In the genomic region with DNA sequence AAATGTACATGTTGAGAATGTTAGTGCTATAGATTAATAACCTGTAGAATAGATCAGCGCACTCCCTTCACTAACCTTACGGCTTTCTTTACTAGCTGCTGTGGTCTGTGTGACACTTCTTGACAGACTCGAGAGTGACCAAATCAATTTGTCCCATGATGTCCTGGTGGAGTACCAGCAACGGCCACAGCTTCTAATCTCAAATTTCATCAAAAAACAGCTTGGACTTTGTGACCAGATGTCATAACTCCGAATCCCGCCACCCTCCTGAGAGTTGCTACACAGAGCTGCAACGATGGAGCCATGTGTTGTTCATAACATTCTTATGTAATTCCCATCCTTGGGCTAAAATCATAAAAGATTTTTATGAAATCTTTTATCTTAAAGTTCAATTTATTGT, we compare ENCODE assay signal across 25 mouse cellular contexts.
DNase-seq lines count a peak whose midpoint lies in the region; ATAC-seq and TF ChIP-seq lines count a peak whose summit lies in the region.
"Had no signal": no experiment of that assay in that cellular context is flagged by ENCODE, and none has a peak within 500 bp of the region (broad histone marks: within the 10 kb centered on the region; RNA-seq: fewer than 3 reads in every experiment).

No protein-coding gene starts in this region.

- no peak overlapping the region for H3K9ac ChIP-seq in forebrain, embryonic 14.5 days (ENCODE audit: low read length)
- no peak overlapping the region for H3K9ac ChIP-seq in liver, postnatal 0 days (replicated peaks)
- no peak overlapping the region for H3K9ac ChIP-seq in liver, embryonic 12.5 days
- H3K9ac ChIP-seq in midbrain, embryonic 11.5 days (ENCODE audit: low read length), result no peak overlapping the region
- H3K9ac ChIP-seq: embryonic facial prominence, embryonic 13.5 days; embryonic facial prominence, embryonic 15.5 days; forebrain, embryonic 13.5 days had no signal

- H3K27ac ChIP-seq in forebrain, embryonic 14.5 days (ENCODE audit: low read depth, low read length), result no peak overlapping the region
- no peak overlapping the region for H3K27ac ChIP-seq in forebrain, embryonic 10.5 days
- no peak overlapping the region for H3K27ac ChIP-seq in liver, postnatal 0 days (ENCODE audit: low read depth)
- no peak overlapping the region for H3K27ac ChIP-seq in liver, embryonic 12.5 days
- no peak overlapping the region for H3K27ac ChIP-seq in midbrain, embryonic 11.5 days (ENCODE audit: low read depth, low read length)
- no peak overlapping the region for H3K27ac ChIP-seq in midbrain, embryonic 10.5 days (replicated peaks)
- H3K27ac ChIP-seq: embryonic facial prominence, embryonic 13.5 days; embryonic facial prominence, embryonic 15.5 days; forebrain, embryonic 13.5 days had no signal

- TF ChIP-seq EP300 in liver, postnatal 0 days (IDR thresholded peaks at IDR 0.05; ENCODE audit: low read depth), result 0 out of 2 replicates have a peak, but pooled peaks have one; percentile 11

- peaks cover 6% of the 10 kb centered on the region; the same call in 1 of the 2 replicates for H3K4me1 ChIP-seq in forebrain, embryonic 14.5 days (ENCODE audit: control insufficient read depth, insufficient read depth, low read length)
- H3K4me1 ChIP-seq in forebrain, embryonic 10.5 days, result peaks cover 15% of the 10 kb centered on the region
- H3K4me1 ChIP-seq in liver, postnatal 0 days (ENCODE audit: insufficient read depth), result no peaks in the 10 kb centered on the region
- no peaks in the 10 kb centered on the region for H3K4me1 ChIP-seq in liver, embryonic 12.5 days
- H3K4me1 ChIP-seq in midbrain, embryonic 11.5 days (ENCODE audit: control insufficient read depth, insufficient read depth, low read length), result no peaks in the 10 kb centered on the region; the same call in 1 of the 2 replicates
- peaks cover 10% of the 10 kb centered on the region for H3K4me1 ChIP-seq in midbrain, embryonic 10.5 days

- TF ChIP-seq CTCF in liver, postnatal 0 days (IDR thresholded peaks at IDR 0.05; ENCODE audit: low read depth), result no peak

- H3K9me3 ChIP-seq in forebrain, embryonic 14.5 days (replicated peaks; ENCODE audit: control insufficient read depth, low read length), result no peaks in the 10 kb centered on the region
- no peaks in the 10 kb centered on the region for H3K9me3 ChIP-seq in forebrain, embryonic 10.5 days
- H3K9me3 ChIP-seq in liver, postnatal 0 days (ENCODE audit: low read length), result no peaks in the 10 kb centered on the region
- H3K9me3 ChIP-seq in liver, embryonic 12.5 days (replicated peaks), result no peaks in the 10 kb centered on the region
- no peaks in the 10 kb centered on the region for H3K9me3 ChIP-seq in midbrain, embryonic 11.5 days (ENCODE audit: control insufficient read depth, low read length)
- H3K9me3 ChIP-seq in midbrain, embryonic 10.5 days (replicated peaks), result no peaks in the 10 kb centered on the region
- H3K9me3 ChIP-seq: embryonic facial prominence, embryonic 13.5 days; embryonic facial prominence, embryonic 15.5 days; forebrain, embryonic 13.5 days had no signal

- H3K4me2 ChIP-seq in forebrain, embryonic 14.5 days (ENCODE audit: low read length), result no peak overlapping the region
- no peak overlapping the region for H3K4me2 ChIP-seq in liver, postnatal 0 days (ENCODE audit: low read depth, low read length)
- H3K4me2 ChIP-seq in liver, embryonic 12.5 days, result no peak overlapping the region
- no peak overlapping the region for H3K4me2 ChIP-seq in midbrain, embryonic 11.5 days
- H3K4me2 ChIP-seq: embryonic facial prominence, embryonic 13.5 days; embryonic facial prominence, embryonic 15.5 days; forebrain, embryonic 13.5 days had no signal

- no peaks in the 10 kb centered on the region for H3K36me3 ChIP-seq in forebrain, embryonic 14.5 days (ENCODE audit: control insufficient read depth, insufficient read depth, low read length)
- H3K36me3 ChIP-seq in forebrain, embryonic 10.5 days (replicated peaks), result no peaks in the 10 kb centered on the region
- H3K36me3 ChIP-seq in liver, postnatal 0 days (replicated peaks; ENCODE audit: insufficient read depth, low read length), result no peaks in the 10 kb centered on the region
- H3K36me3 ChIP-seq in liver, embryonic 12.5 days, result no peaks in the 10 kb centered on the region
- no peaks in the 10 kb centered on the region for H3K36me3 ChIP-seq in midbrain, embryonic 11.5 days (ENCODE audit: control insufficient read depth, insufficient read depth, low read length)
- H3K36me3 ChIP-seq in midbrain, embryonic 10.5 days, result no peaks in the 10 kb centered on the region
- H3K36me3 ChIP-seq: embryonic facial prominence, embryonic 13.5 days; embryonic facial prominence, embryonic 15.5 days; G1E had no signal

- no peaks in the 10 kb centered on the region for H3K27me3 ChIP-seq in forebrain, embryonic 14.5 days (replicated peaks; ENCODE audit: control insufficient read depth, insufficient read depth, low read length)
- H3K27me3 ChIP-seq in forebrain, embryonic 10.5 days (ENCODE audit: poor library complexity, severe bottlenecking), result no peaks in the 10 kb centered on the region
- H3K27me3 ChIP-seq in liver, postnatal 0 days (ENCODE audit: insufficient read depth, low read length), result no peaks in the 10 kb centered on the region
- H3K27me3 ChIP-seq in liver, embryonic 12.5 days (replicated peaks), result no peaks in the 10 kb centered on the region
- H3K27me3 ChIP-seq in midbrain, embryonic 11.5 days (ENCODE audit: control insufficient read depth, insufficient read depth, low read length), result no peaks in the 10 kb centered on the region
- no peaks in the 10 kb centered on the region for H3K27me3 ChIP-seq in midbrain, embryonic 10.5 days (ENCODE audit: low read depth, poor library complexity, severe bottlenecking)
- H3K27me3 ChIP-seq: CH12.LX; embryonic facial prominence, embryonic 13.5 days; embryonic facial prominence, embryonic 15.5 days; forebrain, embryonic 13.5 days; Patski had no signal

- no peak for ATAC-seq in forebrain, embryonic 14.5 days
- ATAC-seq in liver, postnatal 0 days, result peak; percentile 56
- no peak for ATAC-seq in liver, embryonic 12.5 days
- no peak for ATAC-seq in midbrain, embryonic 11.5 days (ENCODE audit: low FRiP score)
- ATAC-seq: activated CD4-positive, CD25-positive, alpha-beta regulatory T cell, adult 4 months; CD4-positive, CD25-positive, alpha-beta regulatory T cell, adult 4 months; forebrain, embryonic 13.5 days; Patski had no signal

- no peak overlapping the region for H3K4me3 ChIP-seq in forebrain, embryonic 14.5 days (ENCODE audit: low read depth, low read length)
- no peak overlapping the region for H3K4me3 ChIP-seq in forebrain, embryonic 10.5 days
- no peak overlapping the region for H3K4me3 ChIP-seq in liver, postnatal 0 days (ENCODE audit: low read depth, low read length)
- no peak overlapping the region for H3K4me3 ChIP-seq in liver, embryonic 12.5 days
- H3K4me3 ChIP-seq in midbrain, embryonic 11.5 days (ENCODE audit: low read depth, low read length), result no peak overlapping the region
- H3K4me3 ChIP-seq in midbrain, embryonic 10.5 days, result no peak overlapping the region
- H3K4me3 ChIP-seq: embryonic facial prominence, embryonic 13.5 days; embryonic facial prominence, embryonic 15.5 days; erythroblast, embryonic 14.5 days; forebrain, embryonic 13.5 days had no signal

- DNase-seq in forebrain, embryonic 14.5 days (ENCODE audit: low spot score), result peak; percentile 8
- no peak for DNase-seq in forebrain, embryonic 10.5 days (ENCODE audit: extremely low spot score, low spot score)
- peak; percentile 27 for DNase-seq in liver, postnatal 0 days
- peak; percentile 51 for DNase-seq in midbrain, embryonic 11.5 days (ENCODE audit: low spot score, missing footprints)
- DNase-seq in midbrain, embryonic 10.5 days (ENCODE audit: low spot score), result no peak
- DNase-seq: adrenal gland, adult 8-10 months; adrenal gland, postnatal 14 days; adrenal gland, postnatal 36 days; B cell, adult 2 months; cerebellum, adult 18-20 months; cerebellum, adult 8-10 months; cerebellum, adult 9-11 months; cerebellum, postnatal 14 days; cerebellum, postnatal 36 days; embryo, embryonic 11 days had no signal

- WGBS in forebrain, embryonic 14.5 days, result 84% methylated on average over 7 of the region's 7 CpGs
- 91% methylated on average over 7 of the region's 7 CpGs for WGBS in forebrain, embryonic 10.5 days
- WGBS in liver, postnatal 0 days (ENCODE audit: insufficient replicate concordance), result 73% methylated on average over 7 of the region's 7 CpGs
- 78% methylated on average over 7 of the region's 7 CpGs for WGBS in liver, embryonic 12.5 days (ENCODE audit: insufficient replicate concordance)
- WGBS in midbrain, embryonic 11.5 days, result 87% methylated on average over 7 of the region's 7 CpGs
- WGBS in midbrain, embryonic 10.5 days, result 91% methylated on average over 7 of the region's 7 CpGs

Comparison
In these comparisons a context has a peak if more than half of its experiments do, and no peak if none do; other contexts are left out.
1. DNase-seq: peak in forebrain, embryonic 14.5 days (single experiment), liver, postnatal 0 days (single experiment) and midbrain, embryonic 11.5 days (single experiment); none in forebrain, embryonic 10.5 days (single experiment) and midbrain, embryonic 10.5 days (single experiment).